Mouse (Mus musculus): Measurements from ENCODE around the gene Memo1. TPM values are rescaled to one million over a fixed set of nuclear protein-coding genes. Genes with fewer than 3 reads are reported as not detected.

Memo1 gene
- polyA plus RNA-seq, 1 experiment from 2014 or later, result 76.8 TPM

- no peak overlapping the region for H3K27ac ChIP-seq
- peaks cover 27% of the 10 kb centered on the region for H3K4me1 ChIP-seq (replicated peaks)
- no peaks in the 10 kb centered on the region for H3K27me3 ChIP-seq (ENCODE audit: insufficient read depth, poor library complexity, severe bottlenecking)
- peaks cover 27% of the 10 kb centered on the region for H3K36me3 ChIP-seq
- peaks cover 5% of the 10 kb centered on the region; the same call in 1 of the 2 replicates for H3K9me3 ChIP-seq
- DNase-seq (ENCODE audit: low spot score), result no peak
- no peak overlapping the region for H3K4me3 ChIP-seq
- 95% methylated on average over 2 of the region's 2 CpGs for WGBS
Measured at GRCm38 (mm10) chr17:74288626-74289025, 6.7 kb downstream of the Memo1 start.

- Histone ChIP-seq H3K9me3 (peaks cover 5% of the 10 kb centered on the region; the same call in 1 of the 2 replicates), H3K27me3 (ENCODE audit: insufficient read depth, poor library complexity, severe bottlenecking) (no peaks in the 10 kb centered on the region), H3K4me1 (replicated peaks) (peaks cover 6% of the 10 kb centered on the region; the same call in 1 of the 2 replicates), H3K27ac (no peak overlapping the region), H3K36me3 (peaks cover 27% of the 10 kb centered on the region), H3K4me3 (no peak overlapping the region)
- 92% methylated on average over 4 of the region's 4 CpGs for WGBS
- DNase-seq (ENCODE audit: low spot score), result no peak
Measured at GRCm38 (mm10) chr17:74286140-74286730, 9.1 kb downstream of the Memo1 start.

GRCm38 (mm10) chr17:74285730-74286129 lies 9.6 kb downstream of the Memo1 start:
- no peak overlapping the region for H3K27ac ChIP-seq
- peaks cover 32% of the 10 kb centered on the region for H3K36me3 ChIP-seq
- peaks cover 5% of the 10 kb centered on the region; the same call in 1 of the 2 replicates for H3K9me3 ChIP-seq
- no peaks in the 10 kb centered on the region for H3K27me3 ChIP-seq (ENCODE audit: insufficient read depth, poor library complexity, severe bottlenecking)
- WGBS, result 83% methylated on average over 2 of the region's 2 CpGs
- H3K4me3 ChIP-seq, result no peak overlapping the region
- peaks cover 1% of the 10 kb centered on the region; the same call in 1 of the 2 replicates for H3K4me1 ChIP-seq (replicated peaks)
- DNase-seq (ENCODE audit: low spot score), result no peak

- no peak for DNase-seq (ENCODE audit: low spot score)
- Histone ChIP-seq H3K9me3 (peaks cover 5% of the 10 kb centered on the region; the same call in 1 of the 2 replicates), H3K27me3 (ENCODE audit: insufficient read depth, poor library complexity, severe bottlenecking) (no peaks in the 10 kb centered on the region), H3K4me1 (replicated peaks) (no peaks in the 10 kb centered on the region), H3K36me3 (peaks cover 33% of the 10 kb centered on the region), H3K27ac (no peak overlapping the region), H3K4me3 (no peak overlapping the region)
- WGBS, result 94% methylated on average over 2 of the region's 2 CpGs
Measured at GRCm38 (mm10) chr17:74284397-74285115, 10.8 kb downstream of the Memo1 start.

- WGBS, result 96% methylated on average over 3 of the region's 3 CpGs
Measured at GRCm38 (mm10) chr17:74282024-74282423, 13.3 kb downstream of the Memo1 start.

GRCm38 (mm10) chr17:74278966-74279869 lies 16.1 kb downstream of the Memo1 start:
- no peak overlapping the region for H3K4me3 ChIP-seq
- H3K27me3 ChIP-seq (ENCODE audit: insufficient read depth, poor library complexity, severe bottlenecking), result no peaks in the 10 kb centered on the region
- H3K27ac ChIP-seq, result no peak overlapping the region
- no peaks in the 10 kb centered on the region for H3K4me1 ChIP-seq (replicated peaks)
- 94% methylated on average over 8 of the region's 8 CpGs for WGBS
- H3K36me3 ChIP-seq, result peaks cover 28% of the 10 kb centered on the region
- no peak for DNase-seq (ENCODE audit: low spot score)
- no peaks in the 10 kb centered on the region for H3K9me3 ChIP-seq

More at GRCm38 (mm10) chr17:74282024-74282423, 13.3 kb downstream of the Memo1 start:
- no peak for DNase-seq (ENCODE audit: low spot score)
- H3K27ac ChIP-seq, result no peak overlapping the region
- H3K4me1 ChIP-seq (replicated peaks), result no peaks in the 10 kb centered on the region
- H3K27me3 ChIP-seq (ENCODE audit: insufficient read depth, poor library complexity, severe bottlenecking), result no peaks in the 10 kb centered on the region
- H3K36me3 ChIP-seq, result peaks cover 14% of the 10 kb centered on the region
- H3K4me3 ChIP-seq, result no peak overlapping the region
- no peaks in the 10 kb centered on the region for H3K9me3 ChIP-seq

- H3K4me3 ChIP-seq, result no peak overlapping the region
- 89% methylated on average over 3 of the region's 3 CpGs for WGBS
- H3K27ac ChIP-seq, result no peak overlapping the region
- no peaks in the 10 kb centered on the region for H3K27me3 ChIP-seq (ENCODE audit: insufficient read depth, poor library complexity, severe bottlenecking)
- 0 out of 2 replicates have a peak, but pooled peaks cover 4% of the 10 kb centered on the region for H3K9me3 ChIP-seq
- no peak for DNase-seq (ENCODE audit: low spot score)
- H3K4me1 ChIP-seq (replicated peaks), result 0 out of 2 replicates have a peak, but pooled peaks cover 5% of the 10 kb centered on the region
- peaks cover 27% of the 10 kb centered on the region for H3K36me3 ChIP-seq
Measured at GRCm38 (mm10) chr17:74274471-74274870, 20.9 kb downstream of the Memo1 start.

- no peaks in the 10 kb centered on the region for H3K27me3 ChIP-seq (ENCODE audit: insufficient read depth, poor library complexity, severe bottlenecking)
- 0 out of 2 replicates have a peak, but pooled peaks cover 5% of the 10 kb centered on the region for H3K4me1 ChIP-seq (replicated peaks)
- no peak overlapping the region for H3K27ac ChIP-seq
- H3K4me3 ChIP-seq, result no peak overlapping the region
- 0 out of 2 replicates have a peak, but pooled peaks cover 6% of the 10 kb centered on the region for H3K9me3 ChIP-seq
- H3K36me3 ChIP-seq, result peaks cover 40% of the 10 kb centered on the region
- DNase-seq (ENCODE audit: low spot score), result no peak
- WGBS, result 83% methylated on average over 16 of the region's 16 CpGs
Measured at GRCm38 (mm10) chr17:74272683-74273205, 22.6 kb downstream of the Memo1 start.

- Histone ChIP-seq H3K27ac (no peak overlapping the region), H3K4me3 (no peak overlapping the region), H3K9me3 (0 out of 2 replicates have a peak, but pooled peaks cover 7% of the 10 kb centered on the region), H3K4me1 (replicated peaks) (0 out of 2 replicates have a peak, but pooled peaks cover 5% of the 10 kb centered on the region), H3K27me3 (ENCODE audit: insufficient read depth, poor library complexity, severe bottlenecking) (no peaks in the 10 kb centered on the region), H3K36me3 (peaks cover 41% of the 10 kb centered on the region)
- 96% methylated on average over 3 of the region's 3 CpGs for WGBS
- DNase-seq (ENCODE audit: low spot score), result no peak
Measured at GRCm38 (mm10) chr17:74271541-74272268, 23.6 kb downstream of the Memo1 start.

- 90% methylated on average over 2 of the region's 2 CpGs for WGBS
- DNase-seq (ENCODE audit: low spot score), result no peak
- Histone ChIP-seq H3K27ac (no peak overlapping the region), H3K4me1 (replicated peaks) (peaks cover 18% of the 10 kb centered on the region), H3K9me3 (0 out of 2 replicates have a peak, but pooled peaks cover 7% of the 10 kb centered on the region), H3K36me3 (peaks cover 29% of the 10 kb centered on the region), H3K27me3 (ENCODE audit: insufficient read depth, poor library complexity, severe bottlenecking) (no peaks in the 10 kb centered on the region), H3K4me3 (no peak overlapping the region)
Measured at GRCm38 (mm10) chr17:74270205-74270604, 25.1 kb downstream of the Memo1 start.

- Histone ChIP-seq H3K9me3 (0 out of 2 replicates have a peak, but pooled peaks cover 5% of the 10 kb centered on the region), H3K27ac (no peak overlapping the region), H3K4me1 (replicated peaks) (peaks cover 26% of the 10 kb centered on the region), H3K27me3 (ENCODE audit: insufficient read depth, poor library complexity, severe bottlenecking) (no peaks in the 10 kb centered on the region), H3K4me3 (no peak overlapping the region), H3K36me3 (peaks cover 21% of the 10 kb centered on the region)
- 92% methylated on average over 11 of the region's 11 CpGs for WGBS
- DNase-seq (ENCODE audit: low spot score), result no peak
Measured at GRCm38 (mm10) chr17:74267415-74268180, 27.7 kb downstream of the Memo1 start.
